Comparison of ENCODE assay signal across 13 mouse cellular contexts in the genomic region with DNA sequence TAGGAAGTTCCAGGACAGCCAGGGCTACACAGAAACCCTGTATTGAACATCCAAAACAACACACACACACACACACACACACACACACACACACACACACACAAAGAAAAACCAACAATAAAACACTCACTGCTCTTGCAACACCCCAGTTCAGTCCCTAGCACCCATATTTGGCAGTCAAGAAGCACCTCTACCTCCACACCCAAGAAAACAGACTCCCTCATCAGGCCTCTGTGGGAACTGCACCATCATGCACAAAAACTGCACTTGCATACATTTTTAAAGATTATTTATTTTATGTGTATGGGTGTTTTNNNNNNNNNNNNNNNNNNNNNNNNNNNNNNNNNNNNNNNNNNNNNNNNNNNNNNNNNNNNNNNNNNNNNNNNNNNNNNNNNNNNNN. TPM values are rescaled to one million over a fixed set of nuclear protein-coding genes. Genes with fewer than 3 reads are reported as not detected.
DNase-seq lines count a peak whose midpoint lies in the region; ATAC-seq and TF ChIP-seq lines count a peak whose summit lies in the region.
"Had no signal": no experiment of that assay in that cellular context is flagged by ENCODE, and none has a peak within 500 bp of the region (broad histone marks: within the 10 kb centered on the region; RNA-seq: fewer than 3 reads in every experiment).

No protein-coding gene starts in this region.

- DNase-seq in hindbrain, postnatal 0 days (ENCODE audit: low spot score): no peak
- peak; percentile 66 for DNase-seq in 416B (ENCODE audit: low read depth)
- peak; percentile 33 for DNase-seq in T-cell, adult 2 months (ENCODE audit: low spot score)
- DNase-seq in lung, postnatal 36 days: peak; percentile 27
- DNase-seq in right cerebral cortex, adult 2 months (ENCODE audit: low spot score in 2 of 2): no peak
- no peak for DNase-seq in gastrocnemius, adult 18-20 months (ENCODE audit: low spot score)
- DNase-seq in heart, embryonic 10.5 days (ENCODE audit: low spot score): no peak
- DNase-seq: adrenal gland, postnatal 14 days; heart, adult 18-20 months had no signal

- no peak overlapping the region for H3K4me3 ChIP-seq in hindbrain, postnatal 0 days (ENCODE audit: low read length)
- no peak overlapping the region for H3K4me3 ChIP-seq in hindbrain, embryonic 13.5 days
- no peak overlapping the region for H3K4me3 ChIP-seq in heart, embryonic 10.5 days
- H3K4me3 ChIP-seq: hindbrain, embryonic 12.5 days; neural tube, embryonic 13.5 days had no signal

- no peak overlapping the region for H3K4me2 ChIP-seq in hindbrain, postnatal 0 days (ENCODE audit: low read depth, low read length)
- no peak overlapping the region for H3K4me2 ChIP-seq in hindbrain, embryonic 13.5 days
- H3K4me2 ChIP-seq: hindbrain, embryonic 12.5 days; neural tube, embryonic 13.5 days had no signal

- no peak for ATAC-seq in hindbrain, postnatal 0 days
- no peak for ATAC-seq in hindbrain, embryonic 13.5 days (ENCODE audit: low FRiP score)

- H3K27me3 ChIP-seq in hindbrain, postnatal 0 days (ENCODE audit: insufficient read depth, low read length): no peaks in the 10 kb centered on the region
- H3K27me3 ChIP-seq in hindbrain, embryonic 13.5 days: no peaks in the 10 kb centered on the region
- no peaks in the 10 kb centered on the region for H3K27me3 ChIP-seq in heart, embryonic 10.5 days (ENCODE audit: insufficient read depth, poor library complexity, severe bottlenecking)
- H3K27me3 ChIP-seq: hindbrain, embryonic 12.5 days; neural tube, embryonic 13.5 days had no signal

- H3K4me1 ChIP-seq in hindbrain, postnatal 0 days (ENCODE audit: insufficient read depth, low read length): no peaks in the 10 kb centered on the region
- no peaks in the 10 kb centered on the region for H3K4me1 ChIP-seq in hindbrain, embryonic 13.5 days (replicated peaks)
- peaks cover 7% of the 10 kb centered on the region for H3K4me1 ChIP-seq in heart, embryonic 10.5 days
- H3K4me1 ChIP-seq: hindbrain, embryonic 12.5 days; neural tube, embryonic 13.5 days had no signal

- peak; percentile 20; the same call in 1 of the 2 replicates for TF ChIP-seq CTCF in hindbrain, postnatal 0 days (IDR thresholded peaks at IDR 0.05; ENCODE audit: low read depth)

- H3K27ac ChIP-seq in hindbrain, postnatal 0 days: no peak overlapping the region
- no peak overlapping the region for H3K27ac ChIP-seq in hindbrain, embryonic 13.5 days
- no peak overlapping the region for H3K27ac ChIP-seq in heart, embryonic 10.5 days
- H3K27ac ChIP-seq: hindbrain, embryonic 12.5 days; neural tube, embryonic 13.5 days had no signal

- peaks cover 4% of the 10 kb centered on the region; the same call in 1 of the 2 replicates for H3K36me3 ChIP-seq in hindbrain, postnatal 0 days (ENCODE audit: insufficient read depth, low read length)
- H3K36me3 ChIP-seq in hindbrain, embryonic 13.5 days: peaks cover 8% of the 10 kb centered on the region
- peaks cover 8% of the 10 kb centered on the region for H3K36me3 ChIP-seq in heart, embryonic 10.5 days

- H3K9me3 ChIP-seq in hindbrain, postnatal 0 days (ENCODE audit: low read length): no peaks in the 10 kb centered on the region
- no peaks in the 10 kb centered on the region for H3K9me3 ChIP-seq in hindbrain, embryonic 13.5 days
- no peaks in the 10 kb centered on the region for H3K9me3 ChIP-seq in heart, embryonic 10.5 days
- H3K9me3 ChIP-seq: hindbrain, embryonic 12.5 days; neural tube, embryonic 13.5 days had no signal

- H3K9ac ChIP-seq in hindbrain, postnatal 0 days (replicated peaks; ENCODE audit: low read length): no peak overlapping the region
- no peak overlapping the region for H3K9ac ChIP-seq in hindbrain, embryonic 13.5 days
- H3K9ac ChIP-seq: hindbrain, embryonic 12.5 days; neural tube, embryonic 13.5 days had no signal

RNA-seq across cellular contexts. Expression of gene Tmem160, which starts 11.3 kb away (rescaled TPM):
- total RNA-seq in hindbrain, postnatal 0 days (2014; rRNA removed): 71.7 and 72.6 TPM in 2 replicates
- 102 and 114 TPM in 2 replicates for polyA plus RNA-seq in hindbrain, postnatal 0 days (2015; fragmentation: Nextera tagmentation; extraction: Ambion mirVana)
- polyA plus RNA-seq in hindbrain, embryonic 13.5 days (2015; fragmentation: Nextera tagmentation; extraction: Ambion mirVana): 55.9 and 60.8 TPM in 2 replicates
- 10 to 100 TPM; 52.0 to 53.2 TPM for total RNA-seq in gastrocnemius, adult 18-20 months (2021)
- 90.2 and 91.9 TPM in 2 replicates for polyA plus RNA-seq in heart, embryonic 10.5 days (2016; fragmentation: Nextera tagmentation; extraction: Ambion mirVana)

RNA-seq across cellular contexts. Expression of gene Npas1, which starts 36.3 kb away (rescaled TPM):
- total RNA-seq in hindbrain, postnatal 0 days (2014; rRNA removed): 9.0 and 13.9 TPM in 2 replicates
- 7.6 and 7.9 TPM in 2 replicates for polyA plus RNA-seq in hindbrain, postnatal 0 days (2015; fragmentation: Nextera tagmentation; extraction: Ambion mirVana)
- polyA plus RNA-seq in hindbrain, embryonic 13.5 days (2015; fragmentation: Nextera tagmentation; extraction: Ambion mirVana): 2.3 and 2.5 TPM in 2 replicates
- total RNA-seq in gastrocnemius, adult 18-20 months (2021): not detected
- 0.34 and 0.45 TPM in 2 replicates for polyA plus RNA-seq in heart, embryonic 10.5 days (2016; fragmentation: Nextera tagmentation; extraction: Ambion mirVana)
- total RNA-seq: adrenal gland, postnatal 14 days; heart, adult 18-20 months had no signal
- polyA plus RNA-seq: limb, embryonic 11.5 days had no signal

RNA-seq across cellular contexts. Expression of gene Zc3h4, which starts 40.5 kb away (rescaled TPM):
- 36.8 and 38.2 TPM in 2 replicates for total RNA-seq in hindbrain, postnatal 0 days (2014; rRNA removed)
- polyA plus RNA-seq in hindbrain, postnatal 0 days (2015; fragmentation: Nextera tagmentation; extraction: Ambion mirVana): 8.3 and 9.1 TPM in 2 replicates
- 17.4 and 18.6 TPM in 2 replicates for polyA plus RNA-seq in hindbrain, embryonic 13.5 days (2015; fragmentation: Nextera tagmentation; extraction: Ambion mirVana)
- total RNA-seq in gastrocnemius, adult 18-20 months (2021): 10 to 100 TPM; 27.7 to 28.6 TPM
- polyA plus RNA-seq in heart, embryonic 10.5 days (2016; fragmentation: Nextera tagmentation; extraction: Ambion mirVana): 12.9 and 19.4 TPM in 2 replicates

RNA-seq across cellular contexts. Expression of gene Sae1, which starts 53.6 kb away (rescaled TPM):
- total RNA-seq in hindbrain, postnatal 0 days (2014; rRNA removed): 88.6 and 89.4 TPM in 2 replicates
- 215 and 216 TPM in 2 replicates for polyA plus RNA-seq in hindbrain, postnatal 0 days (2015; fragmentation: Nextera tagmentation; extraction: Ambion mirVana)
- polyA plus RNA-seq in hindbrain, embryonic 13.5 days (2015; fragmentation: Nextera tagmentation; extraction: Ambion mirVana): 259 and 260 TPM in 2 replicates
- 10 to 100 TPM; 25.3 to 30.6 TPM for total RNA-seq in gastrocnemius, adult 18-20 months (2021)
- 302 and 359 TPM in 2 replicates for polyA plus RNA-seq in heart, embryonic 10.5 days (2016; fragmentation: Nextera tagmentation; extraction: Ambion mirVana)

Comparison
In these comparisons a context has a peak if more than half of its experiments do, and no peak if none do; other contexts are left out.
1. DNase-seq: peak in 416B (single experiment), T-cell, adult 2 months (single experiment) and lung, postnatal 36 days (single experiment); none in hindbrain, postnatal 0 days (single experiment), right cerebral cortex, adult 2 months (0 of 2), gastrocnemius, adult 18-20 months (single experiment) and heart, embryonic 10.5 days (single experiment).